In the genomic region with DNA sequence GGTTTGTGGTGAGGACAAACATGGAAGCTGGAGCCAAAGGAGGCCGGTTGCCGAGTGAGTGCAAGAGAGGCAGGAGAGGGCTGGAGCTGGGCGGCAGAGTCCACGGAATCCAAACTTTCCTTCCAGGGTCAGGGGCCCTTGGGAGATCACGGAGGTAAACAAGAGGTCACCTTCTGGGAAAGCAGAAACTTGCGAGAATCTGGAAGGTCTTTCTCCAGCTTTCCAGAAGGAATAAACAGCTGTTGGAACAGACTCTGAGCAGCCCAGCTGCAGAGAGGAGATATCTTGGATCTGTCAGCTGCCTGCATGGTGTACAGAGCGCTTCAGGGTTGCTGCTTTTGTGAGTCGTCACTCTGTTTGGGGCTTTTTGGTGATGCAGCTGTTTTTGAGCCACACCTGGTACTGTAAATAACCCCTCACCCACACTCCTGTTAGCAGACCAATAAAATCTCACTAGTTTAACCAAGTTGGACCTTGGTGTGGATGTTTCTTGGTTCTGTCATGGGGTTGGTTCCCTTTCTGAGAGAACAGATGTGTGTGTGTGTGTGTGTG, we compare ENCODE assay signal across 8 mouse cellular contexts. TPM values are rescaled to one million over a fixed set of nuclear protein-coding genes. Genes with fewer than 3 reads are reported as not detected.
A peak's percentile ranks its signal among the peaks of the same experiment; 100 is the strongest.
DNase-seq lines count a peak whose midpoint lies in the region; ATAC-seq and TF ChIP-seq lines count a peak whose summit lies in the region.

No protein-coding gene starts in this region.

- H3K4me3 ChIP-seq in ES-Bruce4 (ENCODE audit: low read depth, low read length): peak overlapping the region; percentile 27
- H3K4me3 ChIP-seq in forebrain, embryonic 14.5 days (ENCODE audit: low read depth, low read length): no peak overlapping the region
- peak overlapping the region; percentile 40 for H3K4me3 ChIP-seq in limb, embryonic 10.5 days
- 0 out of 2 replicates have a peak overlapping the region, but pooled peaks have one; percentile 19 for H3K4me3 ChIP-seq in midbrain, embryonic 13.5 days (replicated peaks)

- TF ChIP-seq POLR2A in ES-Bruce4 (IDR thresholded peaks at IDR 0.05; ENCODE audit: insufficient read depth, low read length): no peak

- no peak for TF ChIP-seq EP300 in ES-Bruce4 (IDR thresholded peaks at IDR 0.05; ENCODE audit: insufficient read depth, low read depth, low read length)

- H3K36me3 ChIP-seq in ES-Bruce4 (ENCODE audit: control insufficient read depth, insufficient read depth, low read length, poor library complexity, severe bottlenecking): no peaks in the 10 kb centered on the region
- H3K36me3 ChIP-seq in forebrain, embryonic 14.5 days (ENCODE audit: control insufficient read depth, insufficient read depth, low read length): no peaks in the 10 kb centered on the region
- H3K36me3 ChIP-seq in limb, embryonic 10.5 days: no peaks in the 10 kb centered on the region
- no peaks in the 10 kb centered on the region for H3K36me3 ChIP-seq in midbrain, embryonic 13.5 days

- H3K27ac ChIP-seq in ES-Bruce4 (ENCODE audit: insufficient read depth, low read length): peak overlapping the region; percentile 65
- H3K27ac ChIP-seq in forebrain, embryonic 14.5 days (ENCODE audit: low read depth, low read length): no peak overlapping the region
- peak overlapping the region; percentile 59 for H3K27ac ChIP-seq in limb, embryonic 10.5 days
- no peak overlapping the region for H3K27ac ChIP-seq in midbrain, embryonic 13.5 days

- intact Hi-C loops in heart, postnatal 36 days (cut with DNase I): no loop called here
- intact Hi-C loops in left cerebral cortex, postnatal 10 days (cut with DNase I): no loop called here
- intact Hi-C loops in left cerebral cortex, postnatal 4 days (cut with DNase I): no loop called here

- H3K9me3 ChIP-seq in ES-Bruce4 (replicated peaks; ENCODE audit: control insufficient read depth, insufficient read depth, low read length, poor library complexity, severe bottlenecking): no peaks in the 10 kb centered on the region
- no peaks in the 10 kb centered on the region for H3K9me3 ChIP-seq in forebrain, embryonic 14.5 days (replicated peaks; ENCODE audit: control insufficient read depth, low read length)
- H3K9me3 ChIP-seq in limb, embryonic 10.5 days (replicated peaks): no peaks in the 10 kb centered on the region
- H3K9me3 ChIP-seq in midbrain, embryonic 13.5 days: no peaks in the 10 kb centered on the region

- 15% methylated on average over 8 of the region's 8 CpGs for WGBS in forebrain, embryonic 14.5 days
- WGBS in limb, embryonic 10.5 days: 19% methylated on average over 8 of the region's 8 CpGs
- WGBS in midbrain, embryonic 13.5 days: 15% methylated on average over 8 of the region's 8 CpGs

- peak; percentile 66 for ATAC-seq in forebrain, embryonic 14.5 days
- ATAC-seq in midbrain, embryonic 13.5 days: peak; percentile 65

- no peaks in the 10 kb centered on the region for H3K27me3 ChIP-seq in ES-Bruce4 (ENCODE audit: control insufficient read depth, insufficient read depth, low read length, poor library complexity, severe bottlenecking)
- H3K27me3 ChIP-seq in forebrain, embryonic 14.5 days (replicated peaks; ENCODE audit: control insufficient read depth, insufficient read depth, low read length): no peaks in the 10 kb centered on the region
- H3K27me3 ChIP-seq in limb, embryonic 10.5 days (ENCODE audit: low read depth, poor library complexity, severe bottlenecking): no peaks in the 10 kb centered on the region
- H3K27me3 ChIP-seq in midbrain, embryonic 13.5 days: no peaks in the 10 kb centered on the region

- 0 out of 2 replicates have a peak overlapping the region, but pooled peaks have one; percentile 15 for H3K9ac ChIP-seq in ES-Bruce4 (ENCODE audit: low read depth, poor library complexity, severe bottlenecking)
- no peak overlapping the region for H3K9ac ChIP-seq in forebrain, embryonic 14.5 days (ENCODE audit: low read length)
- H3K9ac ChIP-seq in midbrain, embryonic 13.5 days (replicated peaks): no peak overlapping the region; the same call in 1 of the 2 replicates

- peak overlapping the region; percentile 47 for H3K4me2 ChIP-seq in forebrain, embryonic 14.5 days (ENCODE audit: low read length)
- H3K4me2 ChIP-seq in midbrain, embryonic 13.5 days (replicated peaks): peak overlapping the region; percentile 52

- peak; percentile 11 for DNase-seq in forebrain, embryonic 14.5 days (ENCODE audit: low spot score)
- peak; percentile 53 to 64 for DNase-seq in heart, postnatal 36 days
- DNase-seq in limb, embryonic 10.5 days (ENCODE audit: low spot score): peak; percentile 47
- DNase-seq in thymus, postnatal 36 days: peak; percentile 27 to 40
- DNase-seq in left cerebral cortex, postnatal 10 days (ENCODE audit: extremely low spot score in 1 of 2, low spot score in 2 of 2): no peak
- DNase-seq in left cerebral cortex, postnatal 4 days: no peak

- no peak for TF ChIP-seq CTCF in ES-Bruce4 (IDR thresholded peaks at IDR 0.05; ENCODE audit: low read depth, low read length)

- H3K4me1 ChIP-seq in ES-Bruce4 (ENCODE audit: control insufficient read depth, insufficient read depth, low read length): peaks cover 7% of the 10 kb centered on the region
- H3K4me1 ChIP-seq in forebrain, embryonic 14.5 days (ENCODE audit: control insufficient read depth, insufficient read depth, low read length): peaks cover 7% of the 10 kb centered on the region
- peaks cover 21% of the 10 kb centered on the region for H3K4me1 ChIP-seq in limb, embryonic 10.5 days
- H3K4me1 ChIP-seq in midbrain, embryonic 13.5 days (replicated peaks): peaks cover 17% of the 10 kb centered on the region

RNA-seq across cellular contexts. Expression of a gene that starts 40.7 kb away (rescaled TPM):
- polyA plus RNA-seq in ES-Bruce4 (2011; ENCODE audit: insufficient read depth, insufficient read length, low read depth, missing spikeins): 67.7 and 81.1 TPM in 2 replicates
- 150 and 158 TPM in 2 replicates for polyA plus RNA-seq in forebrain, embryonic 14.5 days (2014; fragmentation: Nextera tagmentation; extraction: Ambion mirVana)
- total RNA-seq in heart, postnatal 36 days (2021): 100 to 1,000 TPM; 113 to 115 TPM
- polyA plus RNA-seq in limb, embryonic 10.5 days (2016; fragmentation: Nextera tagmentation; extraction: Ambion mirVana): 121 TPM in 2 replicates
- polyA plus RNA-seq in midbrain, embryonic 13.5 days (2015; fragmentation: Nextera tagmentation; extraction: Ambion mirVana): 141 and 159 TPM in 2 replicates
- total RNA-seq in left cerebral cortex, postnatal 10 days (2021): 100 to 1,000 TPM; 121 to 132 TPM
- 100 to 1,000 TPM; 180 to 191 TPM for total RNA-seq in left cerebral cortex, postnatal 4 days (2021)

RNA-seq across cellular contexts. Expression of a gene that starts 45.0 kb away (rescaled TPM):
- polyA plus RNA-seq in ES-Bruce4 (2011; ENCODE audit: insufficient read depth, insufficient read length, low read depth, missing spikeins): 12.9 and 16.9 TPM in 2 replicates
- polyA plus RNA-seq in forebrain, embryonic 14.5 days (2014; fragmentation: Nextera tagmentation; extraction: Ambion mirVana): 0.56 and 0.90 TPM in 2 replicates
- under 1 TPM; 0.33 to 0.60 TPM for total RNA-seq in heart, postnatal 36 days (2021)
- polyA plus RNA-seq in limb, embryonic 10.5 days (2016; fragmentation: Nextera tagmentation; extraction: Ambion mirVana): 0.95 and 1.8 TPM in 2 replicates
- polyA plus RNA-seq in midbrain, embryonic 13.5 days (2015; fragmentation: Nextera tagmentation; extraction: Ambion mirVana): 0.79 and 1.1 TPM in 2 replicates
- total RNA-seq in left cerebral cortex, postnatal 10 days (2021): 1 to 10 TPM; 1.4 to 1.6 TPM
- total RNA-seq in left cerebral cortex, postnatal 4 days (2021): 1 to 10 TPM in 1 of 2 experiments, under 1 TPM in 1; 0.60 to 1.2 TPM

RNA-seq across cellular contexts. Expression of a gene that starts 57.2 kb away (rescaled TPM):
- polyA plus RNA-seq in ES-Bruce4 (2011; ENCODE audit: insufficient read depth, insufficient read length, low read depth, missing spikeins): 12.8 and 13.9 TPM in 2 replicates
- 14.4 and 17.1 TPM in 2 replicates for polyA plus RNA-seq in forebrain, embryonic 14.5 days (2014; fragmentation: Nextera tagmentation; extraction: Ambion mirVana)
- total RNA-seq in heart, postnatal 36 days (2021): 10 to 100 TPM; 72.4 to 76.5 TPM
- polyA plus RNA-seq in limb, embryonic 10.5 days (2016; fragmentation: Nextera tagmentation; extraction: Ambion mirVana): 73.1 and 88.1 TPM in 2 replicates
- 16.4 and 18.5 TPM in 2 replicates for polyA plus RNA-seq in midbrain, embryonic 13.5 days (2015; fragmentation: Nextera tagmentation; extraction: Ambion mirVana)
- 1 to 10 TPM; 2.7 to 3.7 TPM for total RNA-seq in left cerebral cortex, postnatal 10 days (2021)
- total RNA-seq in left cerebral cortex, postnatal 4 days (2021): 1 to 10 TPM; 8.3 to 8.5 TPM

Comparison
In these comparisons a context has a peak if more than half of its experiments do, and no peak if none do; other contexts are left out.
1. H3K27ac ChIP-seq: peak in ES-Bruce4 (single experiment) and limb, embryonic 10.5 days (single experiment); none in forebrain, embryonic 14.5 days (single experiment) and midbrain, embryonic 13.5 days (single experiment).
2. DNase-seq: peak in forebrain, embryonic 14.5 days (single experiment), heart, postnatal 36 days (2 of 2), limb, embryonic 10.5 days (single experiment) and thymus, postnatal 36 days (2 of 2); none in left cerebral cortex, postnatal 10 days (0 of 2) and left cerebral cortex, postnatal 4 days (single experiment).